ENCODE assay signal across 22 mouse cellular contexts in the genomic region with DNA sequence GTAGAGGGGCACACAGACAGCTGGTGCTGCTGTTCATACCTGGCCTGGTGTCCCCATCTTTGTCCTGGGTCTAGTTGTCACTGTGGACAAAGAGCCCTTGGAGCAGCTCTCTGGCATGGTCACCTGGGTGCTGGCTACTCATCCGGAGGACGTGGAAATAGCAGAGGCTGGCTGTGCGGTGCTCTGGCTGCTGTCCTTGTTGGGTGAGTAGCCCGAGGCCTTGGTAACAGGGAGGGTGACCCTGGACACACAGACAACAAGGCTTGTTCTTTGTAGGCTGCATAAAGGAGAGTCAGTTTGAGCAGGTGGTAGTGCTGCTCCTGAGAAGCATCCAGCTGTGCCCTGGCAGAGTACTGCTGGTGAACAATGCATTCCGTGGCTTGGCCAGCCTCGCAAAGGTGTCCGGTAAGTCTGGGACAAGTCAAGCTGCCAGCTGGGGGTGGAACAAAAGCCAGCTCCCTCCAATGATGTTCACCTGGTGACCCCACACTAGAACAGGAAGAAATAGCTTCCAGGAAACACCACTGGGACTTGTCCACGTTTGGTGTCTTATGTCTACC. TPM values are rescaled to one million over a fixed set of nuclear protein-coding genes. Genes with fewer than 3 reads are reported as not detected.
A peak's percentile ranks its signal among the peaks of the same experiment; 100 is the strongest.
DNase-seq lines count a peak whose midpoint lies in the region; TF ChIP-seq lines count a peak whose summit lies in the region.
"Had no signal": no experiment of that assay in that cellular context is flagged by ENCODE, and none has a peak within 500 bp of the region (broad histone marks: within the 10 kb centered on the region; RNA-seq: fewer than 3 reads in every experiment).

No protein-coding gene starts in this region.

- WGBS in cerebellum, adult 2 months: 25% methylated on average over 8 of the region's 8 CpGs

- TF ChIP-seq CTCF in cerebellum, adult 2 months (IDR thresholded peaks at IDR 0.05; ENCODE audit: borderline replicate concordance, insufficient read depth, low read depth, low read length): no peak

- no peak overlapping the region for H3K27ac ChIP-seq in cerebellum, adult 2 months (ENCODE audit: insufficient read depth, low read length)
- H3K27ac ChIP-seq: embryonic facial prominence, embryonic 12.5 days; forebrain, embryonic 15.5 days; heart, embryonic 10.5 days; hindbrain, embryonic 12.5 days had no signal

- H3K4me3 ChIP-seq in cerebellum, adult 2 months (replicated peaks; ENCODE audit: insufficient read depth, low read depth, low read length): no peak overlapping the region
- H3K4me3 ChIP-seq: embryonic facial prominence, embryonic 12.5 days; forebrain, embryonic 15.5 days; heart, embryonic 10.5 days; hindbrain, embryonic 12.5 days had no signal

- H3K4me1 ChIP-seq in cerebellum, adult 2 months (ENCODE audit: control insufficient read depth, insufficient read depth, low read length): peaks cover 18% of the 10 kb centered on the region
- H3K4me1 ChIP-seq: embryonic facial prominence, embryonic 12.5 days; forebrain, embryonic 15.5 days; heart, embryonic 10.5 days; hindbrain, embryonic 12.5 days had no signal

- peak; percentile 16 for DNase-seq in adrenal gland, postnatal 25 days
- DNase-seq in adrenal gland, postnatal 4 days (ENCODE audit: low spot score in 2 of 2): no peak
- peak; percentile 44 to 55 for DNase-seq in cerebellum, adult 2 months
- no peak for DNase-seq in cerebellum, postnatal 4 days (ENCODE audit: low spot score in 2 of 2)
- DNase-seq in cerebellum, postnatal 14 days: peak; percentile 28 to 34
- DNase-seq in frontal cortex, postnatal 36 days (ENCODE audit: low spot score in 2 of 2): no peak
- DNase-seq: gastrocnemius, postnatal 10 days; heart, adult 18-20 months; heart, postnatal 10 days; heart, postnatal 4 days; kidney, adult 8-10 months had no signal

- no peak for TF ChIP-seq POLR2A in cerebellum, adult 2 months (IDR thresholded peaks at IDR 0.05; ENCODE audit: borderline replicate concordance, insufficient read depth, low read length)

- no peaks in the 10 kb centered on the region for H3K27me3 ChIP-seq in cerebellum, adult 2 months (ENCODE audit: control insufficient read depth, insufficient read depth, low read length)
- H3K27me3 ChIP-seq: CH12.LX; embryonic facial prominence, embryonic 12.5 days; forebrain, embryonic 15.5 days; hindbrain, embryonic 12.5 days had no signal

RNA-seq across cellular contexts. Expression of a gene that starts 12.8 kb away (rescaled TPM):
- 40.5 and 51.1 TPM in 2 replicates for total RNA-seq in adrenal gland, postnatal 25 days (2021)
- 10 to 100 TPM; 40.7 to 43.0 TPM for total RNA-seq in adrenal gland, postnatal 4 days (2021)
- 70.3 and 72.2 TPM in 2 replicates for polyA plus RNA-seq in cerebellum, adult 2 months (2012; rRNA removed)

RNA-seq across cellular contexts. Expression of a gene that starts 17.6 kb away (rescaled TPM):
- total RNA-seq in adrenal gland, postnatal 25 days (2021): 0.33 TPM in 1 of 2 replicates, not detected in the other
- under 1 TPM; 0.31 to 0.73 TPM for total RNA-seq in adrenal gland, postnatal 4 days (2021)
- polyA plus RNA-seq in cerebellum, adult 2 months (2012; rRNA removed): 0.28 and 0.30 TPM in 2 replicates
- total RNA-seq: gastrocnemius, postnatal 10 days; gastrocnemius, postnatal 4 days; heart, adult 18-20 months; heart, postnatal 4 days had no signal
- polyA plus RNA-seq: embryonic facial prominence, embryonic 12.5 days; heart, embryonic 14.5 days had no signal

RNA-seq across cellular contexts. Expression of a gene that starts 17.7 kb away (rescaled TPM):
- 152 and 210 TPM in 2 replicates for total RNA-seq in adrenal gland, postnatal 25 days (2021)
- total RNA-seq in adrenal gland, postnatal 4 days (2021): 100 to 1,000 TPM; 151 to 163 TPM
- polyA plus RNA-seq in cerebellum, adult 2 months (2012; rRNA removed): 54.9 and 60.5 TPM in 2 replicates

RNA-seq across cellular contexts. Expression of a gene that starts 21.8 kb away (rescaled TPM):
- not detected in 2 replicates for total RNA-seq in adrenal gland, postnatal 25 days (2021)
- under 1 TPM; 0.08 to 0.85 TPM for total RNA-seq in adrenal gland, postnatal 4 days (2021)
- 0.59 TPM in 1 of 2 replicates, not detected in the other for polyA plus RNA-seq in cerebellum, adult 2 months (2012; rRNA removed)
- total RNA-seq: adrenal gland, postnatal 36 days; gastrocnemius, postnatal 10 days; heart, adult 18-20 months; heart, postnatal 10 days; heart, postnatal 4 days had no signal
- polyA plus RNA-seq: embryonic facial prominence, embryonic 12.5 days; forebrain, embryonic 11.5 days; heart, embryonic 14.5 days; hindbrain, embryonic 12.5 days; hindbrain, embryonic 16.5 days; inflammation-experienced regulatory T-cells, adult 6 months had no signal

RNA-seq across cellular contexts. Expression of a gene that starts 35.1 kb away (rescaled TPM):
- 109 and 117 TPM in 2 replicates for total RNA-seq in adrenal gland, postnatal 25 days (2021)
- 100 to 1,000 TPM in 1 of 2 experiments, 10 to 100 TPM in 1; 90.9 to 103 TPM for total RNA-seq in adrenal gland, postnatal 4 days (2021)
- 153 and 159 TPM in 2 replicates for polyA plus RNA-seq in cerebellum, adult 2 months (2012; rRNA removed)

Comparison
In these comparisons a context has a peak if more than half of its experiments do, and no peak if none do; other contexts are left out.
1. DNase-seq: peak in adrenal gland, postnatal 25 days (single experiment), cerebellum, adult 2 months (2 of 2) and cerebellum, postnatal 14 days (2 of 2); none in adrenal gland, postnatal 4 days (0 of 2), cerebellum, postnatal 4 days (0 of 2) and frontal cortex, postnatal 36 days (0 of 2).